ENCODE assay signal across 18 mouse cellular contexts in the genomic region with DNA sequence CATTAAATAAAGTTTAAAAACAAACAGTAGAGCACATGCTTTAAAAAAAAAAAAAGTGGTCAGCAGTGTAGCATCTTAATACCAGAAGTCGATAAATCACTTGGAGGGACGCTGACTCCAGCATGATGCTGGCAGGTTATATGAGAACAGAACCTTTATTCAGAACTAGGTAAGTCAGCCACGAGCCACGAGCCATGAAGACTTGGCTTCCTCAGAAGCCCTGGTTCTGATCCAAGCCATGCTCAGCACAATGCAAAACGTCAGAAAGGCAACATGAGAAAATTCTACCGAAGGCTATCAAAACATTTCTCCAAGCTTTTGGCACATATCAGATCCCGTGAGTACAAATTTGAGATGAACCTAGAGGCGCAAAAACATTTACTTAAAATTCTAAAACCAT.
DNase-seq lines count a peak whose midpoint lies in the region; ATAC-seq and TF ChIP-seq lines count a peak whose summit lies in the region.
"Had no signal": no experiment of that assay in that cellular context is flagged by ENCODE, and none has a peak within 500 bp of the region (broad histone marks: within the 10 kb centered on the region; RNA-seq: fewer than 3 reads in every experiment).

No protein-coding gene starts in this region.

- no peaks in the 10 kb centered on the region for H3K27me3 ChIP-seq in heart, embryonic 10.5 days (ENCODE audit: insufficient read depth, poor library complexity, severe bottlenecking)
- H3K27me3 ChIP-seq in liver, embryonic 14.5 days (ENCODE audit: control insufficient read depth, insufficient read depth, low read length): no peaks in the 10 kb centered on the region
- no peaks in the 10 kb centered on the region for H3K27me3 ChIP-seq in liver, postnatal 0 days (ENCODE audit: insufficient read depth, low read length)
- no peaks in the 10 kb centered on the region for H3K27me3 ChIP-seq in liver, embryonic 15.5 days
- H3K27me3 ChIP-seq: forebrain, embryonic 12.5 days; heart, embryonic 15.5 days had no signal

- no peaks in the 10 kb centered on the region for H3K9me3 ChIP-seq in heart, embryonic 10.5 days
- H3K9me3 ChIP-seq in liver, embryonic 14.5 days (ENCODE audit: control insufficient read depth, low read length): no peaks in the 10 kb centered on the region
- no peaks in the 10 kb centered on the region for H3K9me3 ChIP-seq in liver, postnatal 0 days (ENCODE audit: low read length)
- no peaks in the 10 kb centered on the region for H3K9me3 ChIP-seq in liver, embryonic 15.5 days (replicated peaks)
- H3K9me3 ChIP-seq: forebrain, embryonic 12.5 days; heart, embryonic 15.5 days; hindbrain, embryonic 10.5 days had no signal

- peak; percentile 51 for DNase-seq in heart, embryonic 10.5 days (ENCODE audit: low spot score)
- no peak for DNase-seq in heart, postnatal 36 days
- no peak for DNase-seq in liver, embryonic 14.5 days (ENCODE audit: low read depth in 3 of 3, low spot score in 3 of 3)
- no peak for DNase-seq in liver, postnatal 0 days
- DNase-seq: adrenal gland, postnatal 14 days; cerebellum, adult 11-12 months; cerebellum, adult 9-10 months; cerebellum, postnatal 25 days; heart, adult 18-20 months; heart, postnatal 14 days had no signal

- no peak overlapping the region for H3K4me2 ChIP-seq in liver, embryonic 14.5 days (ENCODE audit: low read depth)
- no peak overlapping the region for H3K4me2 ChIP-seq in liver, postnatal 0 days (ENCODE audit: low read depth, low read length)
- H3K4me2 ChIP-seq in liver, embryonic 15.5 days: no peak overlapping the region
- H3K4me2 ChIP-seq: forebrain, embryonic 12.5 days; heart, embryonic 11.5 days; heart, embryonic 15.5 days; hindbrain, embryonic 14.5 days had no signal

- no peak for TF ChIP-seq EP300 in liver, embryonic 14.5 days (IDR thresholded peaks at IDR 0.05; ENCODE audit: low read depth)
- no peak for TF ChIP-seq EP300 in liver, postnatal 0 days (IDR thresholded peaks at IDR 0.05; ENCODE audit: low read depth)

- no peak overlapping the region for H3K4me3 ChIP-seq in heart, embryonic 10.5 days
- no peak overlapping the region for H3K4me3 ChIP-seq in liver, embryonic 14.5 days (ENCODE audit: insufficient read depth in 1 of 2, low read depth in 2 of 2, low read length in 2 of 2)
- H3K4me3 ChIP-seq in liver, postnatal 0 days (ENCODE audit: low read depth, low read length): no peak overlapping the region
- H3K4me3 ChIP-seq in liver, embryonic 15.5 days (replicated peaks): no peak overlapping the region
- H3K4me3 ChIP-seq: forebrain, embryonic 12.5 days; heart, embryonic 15.5 days; hindbrain, embryonic 10.5 days had no signal

- H3K9ac ChIP-seq in liver, embryonic 14.5 days (replicated peaks): no peak overlapping the region
- no peak overlapping the region for H3K9ac ChIP-seq in liver, postnatal 0 days (replicated peaks)
- no peak overlapping the region for H3K9ac ChIP-seq in liver, embryonic 15.5 days
- H3K9ac ChIP-seq: forebrain, embryonic 12.5 days; heart, embryonic 15.5 days; hindbrain, embryonic 14.5 days had no signal

- H3K27ac ChIP-seq in heart, embryonic 10.5 days: no peak overlapping the region
- H3K27ac ChIP-seq in liver, embryonic 14.5 days: peak overlapping the region; percentile 96; the same call in 1 of the 2 replicates
- H3K27ac ChIP-seq in liver, postnatal 0 days (ENCODE audit: low read depth): no peak overlapping the region; the same call in 1 of the 2 replicates
- H3K27ac ChIP-seq in liver, embryonic 15.5 days (replicated peaks): peak overlapping the region; percentile 94
- H3K27ac ChIP-seq: forebrain, embryonic 12.5 days; heart, embryonic 15.5 days; hindbrain, embryonic 10.5 days; hindbrain, embryonic 14.5 days had no signal

- ATAC-seq in liver, embryonic 14.5 days (ENCODE audit: insufficient read depth): no peak
- no peak for ATAC-seq in liver, postnatal 0 days
- ATAC-seq in liver, embryonic 15.5 days (ENCODE audit: insufficient read depth): no peak
- ATAC-seq in monocyte, adult 5-6 weeks (replicated peaks; ENCODE audit: insufficient number of reproducible peaks, low FRiP score, low TSS enrichment, poor library complexity, severe bottlenecking): no peak
- ATAC-seq in frontal cortex, adult (ENCODE audit: low TSS enrichment): no peak

- peaks cover 6% of the 10 kb centered on the region; the same call in 1 of the 2 replicates for H3K36me3 ChIP-seq in heart, embryonic 10.5 days
- no peaks in the 10 kb centered on the region; the same call in 1 of the 2 replicates for H3K36me3 ChIP-seq in liver, embryonic 14.5 days (replicated peaks; ENCODE audit: control insufficient read depth, insufficient read depth, low read depth)
- H3K36me3 ChIP-seq in liver, postnatal 0 days (replicated peaks; ENCODE audit: insufficient read depth, low read length): peaks cover 6% of the 10 kb centered on the region
- H3K36me3 ChIP-seq in liver, embryonic 15.5 days (replicated peaks): no peaks in the 10 kb centered on the region
- H3K36me3 ChIP-seq: forebrain, embryonic 12.5 days; heart, embryonic 15.5 days had no signal

- intact Hi-C loops in heart, postnatal 36 days (cut with DNase I): no loop called here

- 93% methylated on average over 8 of the region's 8 CpGs for WGBS in heart, embryonic 10.5 days
- 87% methylated on average over 8 of the region's 8 CpGs for WGBS in liver, embryonic 14.5 days (ENCODE audit: insufficient replicate concordance)
- WGBS in liver, postnatal 0 days (ENCODE audit: insufficient replicate concordance): 91% methylated on average over 8 of the region's 8 CpGs
- WGBS in liver, embryonic 15.5 days (ENCODE audit: insufficient replicate concordance): 87% methylated on average over 8 of the region's 8 CpGs

- H3K4me1 ChIP-seq in heart, embryonic 10.5 days: no peaks in the 10 kb centered on the region; the same call in 1 of the 2 replicates
- H3K4me1 ChIP-seq in liver, embryonic 14.5 days (replicated peaks; ENCODE audit: control insufficient read depth in 2 of 2, insufficient read depth in 2 of 2, low read length in 1 of 2): peaks cover 33 to 39% of the 10 kb centered on the region in 2 experiments
- H3K4me1 ChIP-seq in liver, postnatal 0 days (ENCODE audit: insufficient read depth): peaks cover 10% of the 10 kb centered on the region
- peaks cover 53% of the 10 kb centered on the region for H3K4me1 ChIP-seq in liver, embryonic 15.5 days (replicated peaks)

- TF ChIP-seq CTCF in liver, embryonic 14.5 days (IDR thresholded peaks at IDR 0.05; ENCODE audit: low read depth): no peak
- no peak for TF ChIP-seq CTCF in liver, postnatal 0 days (IDR thresholded peaks at IDR 0.05; ENCODE audit: low read depth)

Comparison
In these comparisons a context has a peak if more than half of its experiments do, and no peak if none do; other contexts are left out.
1. H3K27ac ChIP-seq: peak in liver, embryonic 14.5 days (single experiment) and liver, embryonic 15.5 days (single experiment); none in heart, embryonic 10.5 days (single experiment) and liver, postnatal 0 days (single experiment).